In the genomic region with DNA sequence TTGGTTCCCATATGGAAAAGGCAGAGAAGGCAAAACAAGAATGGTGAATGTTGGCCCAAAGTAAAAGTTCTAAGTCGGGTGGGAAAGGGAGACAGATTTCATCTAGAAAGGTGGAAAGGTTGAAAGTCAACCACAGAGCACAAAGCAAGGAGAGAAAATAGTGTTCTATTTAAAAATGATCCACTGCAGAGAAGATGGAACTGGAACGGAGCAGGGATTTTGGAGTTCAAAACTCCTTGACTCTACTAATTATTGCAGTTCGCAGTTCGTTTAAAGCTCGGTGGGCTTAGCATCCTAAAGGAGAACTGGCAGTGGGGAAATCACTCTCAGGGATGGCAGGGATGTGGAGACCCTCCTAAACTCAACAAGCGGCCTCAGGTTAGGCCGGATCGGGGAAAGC, we compare ENCODE assay signal across 7 mouse cellular contexts. TPM values are rescaled to one million over a fixed set of nuclear protein-coding genes. Genes with fewer than 3 reads are reported as not detected.
DNase-seq lines count a peak whose midpoint lies in the region; ATAC-seq and TF ChIP-seq lines count a peak whose summit lies in the region.

No protein-coding gene starts in this region.

- H3K36me3 ChIP-seq in lung, embryonic 14.5 days (ENCODE audit: insufficient read depth), result no peaks in the 10 kb centered on the region
- H3K36me3 ChIP-seq in forebrain, embryonic 13.5 days (ENCODE audit: poor library complexity, severe bottlenecking), result no peaks in the 10 kb centered on the region
- H3K36me3 ChIP-seq in limb, embryonic 14.5 days (ENCODE audit: control insufficient read depth, insufficient read depth, low read length), result no peaks in the 10 kb centered on the region
- H3K36me3 ChIP-seq in stomach, embryonic 14.5 days (ENCODE audit: control insufficient read depth, insufficient read depth, low read length), result no peaks in the 10 kb centered on the region

- intact Hi-C loops in left cerebral cortex, postnatal 36 days (cut with DNase I), result loop anchor here (10.0 kb wide), 1 partner anchor 387 kb away; no protein-coding TSS in a partner anchor

- TF ChIP-seq CTCF in lung, embryonic 14.5 days (IDR thresholded peaks at IDR 0.05; ENCODE audit: low read depth), result no peak

- no peak for ATAC-seq in lung, embryonic 14.5 days (ENCODE audit: insufficient read depth)
- no peak for ATAC-seq in forebrain, embryonic 13.5 days
- no peak for ATAC-seq in limb, embryonic 14.5 days (ENCODE audit: low FRiP score, low read depth)
- ATAC-seq in stomach, embryonic 14.5 days (ENCODE audit: insufficient number of reproducible peaks, insufficient read depth, low FRiP score, low read depth), result no peak

- DNase-seq in lung, embryonic 14.5 days, result peak; percentile 24
- no peak for DNase-seq in lung, postnatal 10 days
- DNase-seq in limb, embryonic 14.5 days (ENCODE audit: low spot score), result no peak
- DNase-seq in left cerebral cortex, postnatal 36 days (ENCODE audit: low spot score in 2 of 2), result no peak
- no peak for DNase-seq in spleen, postnatal 14 days (ENCODE audit: low spot score in 2 of 2)

- no peaks in the 10 kb centered on the region for H3K4me1 ChIP-seq in lung, embryonic 14.5 days (ENCODE audit: insufficient read depth)
- peaks cover 29% of the 10 kb centered on the region for H3K4me1 ChIP-seq in forebrain, embryonic 13.5 days
- H3K4me1 ChIP-seq in limb, embryonic 14.5 days (ENCODE audit: control insufficient read depth, insufficient read depth, low read length), result no peaks in the 10 kb centered on the region; the same call in 1 of the 2 replicates
- no peaks in the 10 kb centered on the region for H3K4me1 ChIP-seq in stomach, embryonic 14.5 days (ENCODE audit: control insufficient read depth, insufficient read depth, low read length)

- no peaks in the 10 kb centered on the region for H3K9me3 ChIP-seq in lung, embryonic 14.5 days (ENCODE audit: low read depth, low read length)
- H3K9me3 ChIP-seq in forebrain, embryonic 13.5 days (replicated peaks), result no peaks in the 10 kb centered on the region
- H3K9me3 ChIP-seq in limb, embryonic 14.5 days (ENCODE audit: control insufficient read depth, low read length), result no peaks in the 10 kb centered on the region
- no peaks in the 10 kb centered on the region for H3K9me3 ChIP-seq in stomach, embryonic 14.5 days (ENCODE audit: control insufficient read depth, low read depth, low read length)

- H3K4me3 ChIP-seq in lung, embryonic 14.5 days (ENCODE audit: low read depth, low read length), result peak overlapping the region; percentile 65
- H3K4me3 ChIP-seq in forebrain, embryonic 13.5 days, result peak overlapping the region; percentile 78
- H3K4me3 ChIP-seq in limb, embryonic 14.5 days (replicated peaks; ENCODE audit: low read length), result peak overlapping the region; percentile 75
- peak overlapping the region; percentile 74 for H3K4me3 ChIP-seq in stomach, embryonic 14.5 days (ENCODE audit: low read depth, low read length)

- TF ChIP-seq POLR2A in limb, embryonic 14.5 days (IDR thresholded peaks at IDR 0.05; ENCODE audit: borderline replicate concordance, extremely low read depth, insufficient read depth, insufficient read length), result no peak

- peak overlapping the region; percentile 65 for H3K9ac ChIP-seq in lung, embryonic 14.5 days
- peak overlapping the region; percentile 84 for H3K9ac ChIP-seq in forebrain, embryonic 13.5 days
- peak overlapping the region; percentile 75 for H3K9ac ChIP-seq in limb, embryonic 14.5 days (ENCODE audit: low read depth, low read length, severe bottlenecking)
- peak overlapping the region; percentile 54; the same call in 1 of the 2 replicates for H3K9ac ChIP-seq in stomach, embryonic 14.5 days (replicated peaks; ENCODE audit: low read depth, low read length)

- WGBS in lung, embryonic 14.5 days, result 7% methylated on average over 8 of the region's 8 CpGs
- WGBS in forebrain, embryonic 13.5 days, result 5% methylated on average over 8 of the region's 8 CpGs
- WGBS in limb, embryonic 14.5 days, result 6% methylated on average over 8 of the region's 8 CpGs
- 14% methylated on average over 8 of the region's 8 CpGs for WGBS in stomach, embryonic 14.5 days

- peak overlapping the region; percentile 96 for H3K4me2 ChIP-seq in lung, embryonic 14.5 days
- peak overlapping the region; percentile 95 for H3K4me2 ChIP-seq in forebrain, embryonic 13.5 days
- peak overlapping the region; percentile 98 for H3K4me2 ChIP-seq in limb, embryonic 14.5 days (replicated peaks; ENCODE audit: low read depth, low read length, severe bottlenecking)
- H3K4me2 ChIP-seq in stomach, embryonic 14.5 days (replicated peaks; ENCODE audit: low read depth, low read length), result peak overlapping the region; percentile 86

- H3K27ac ChIP-seq in lung, embryonic 14.5 days (ENCODE audit: low read depth), result no peak overlapping the region
- H3K27ac ChIP-seq in forebrain, embryonic 13.5 days, result no peak overlapping the region
- H3K27ac ChIP-seq in limb, embryonic 14.5 days (replicated peaks; ENCODE audit: low read depth, low read length), result no peak overlapping the region
- H3K27ac ChIP-seq in stomach, embryonic 14.5 days (ENCODE audit: low read length), result no peak overlapping the region

- H3K27me3 ChIP-seq in lung, embryonic 14.5 days (ENCODE audit: insufficient read depth, low read length), result peaks cover 13% of the 10 kb centered on the region
- H3K27me3 ChIP-seq in forebrain, embryonic 13.5 days, result peaks cover 12% of the 10 kb centered on the region
- no peaks in the 10 kb centered on the region for H3K27me3 ChIP-seq in limb, embryonic 14.5 days (ENCODE audit: control insufficient read depth, insufficient read depth, low read length)
- H3K27me3 ChIP-seq in stomach, embryonic 14.5 days (ENCODE audit: control insufficient read depth, insufficient read depth, low read length), result no peaks in the 10 kb centered on the region

RNA-seq across cellular contexts. Expression of a gene that starts 1.1 kb away (rescaled TPM):
- polyA plus RNA-seq in lung, embryonic 14.5 days (2014; fragmentation: Nextera tagmentation; extraction: Ambion mirVana), result 1.5 and 1.9 TPM in 2 replicates
- 1.7 and 2.0 TPM in 2 replicates for polyA plus RNA-seq in forebrain, embryonic 13.5 days (2015; fragmentation: Nextera tagmentation; extraction: Ambion mirVana)
- polyA plus RNA-seq in limb, embryonic 14.5 days (2012; rRNA removed), result 3.5 and 4.3 TPM in 2 replicates
- polyA plus RNA-seq in limb, embryonic 14.5 days (2014; fragmentation: Nextera tagmentation; extraction: Ambion mirVana), result 2.7 and 2.9 TPM in 2 replicates
- polyA plus RNA-seq in stomach, embryonic 14.5 days (2014; fragmentation: Nextera tagmentation; extraction: Ambion mirVana), result 1.8 and 2.2 TPM in 2 replicates
- total RNA-seq in left cerebral cortex, postnatal 36 days (2021), result 100 to 1,000 TPM; 104 to 105 TPM
